Mouse (Mus musculus) lung, embryonic 14.5 days (tissue): ENCODE measurements at regions not wholly inside any gene's neighbourhood (a gene's known extent, or its start where the extent isn't known, plus 50 kb on each side); places are given as distances from the start of the nearest gene placed in this dataset.

Experiments used
- ATAC-seq: fragments of 200-750 bp; cut with Nextera tagmentation; 2 replicates; pipeline ENCODE4 v1.8.0; 2017; ENCODE audit warnings: mild to moderate bottlenecking, moderate TSS enrichment, moderate library complexity; ENCODE audit not compliant: insufficient read depth
- DNase-seq: peaks from one replicate; pipeline ENCODE4 v3.0.0-alpha.2; 2015
- H3K27ac ChIP-seq: fragments of 300-500 bp; sonication (generic); 2 replicates; pipeline ENCODE4 v1.5.1; 2014; ENCODE audit warnings: low read depth, mild to moderate bottlenecking, moderate library complexity
- H3K27me3 ChIP-seq: fragments of 300-500 bp; sonication (generic); 2 replicates; pipeline ENCODE4 v1.6.1; 2014; ENCODE audit warnings: low read length, control low read depth; ENCODE audit not compliant: insufficient read depth
- H3K36me3 ChIP-seq: fragments of 300-500 bp; sonication (generic); 2 replicates; pipeline ENCODE4 v1.6.1; 2014; ENCODE audit warnings: control low read depth; ENCODE audit not compliant: insufficient read depth
- H3K4me1 ChIP-seq: fragments of 300-500 bp; sonication (generic); 2 replicates; pipeline ENCODE4 v1.6.1; 2014; ENCODE audit warnings: antibody characterized with exemption, control low read depth; ENCODE audit not compliant: insufficient read depth
- H3K4me2 ChIP-seq: fragments of 300-500 bp; sonication (generic); 2 replicates; pipeline ENCODE4 v1.6.1; 2014; ENCODE audit warnings: mild to moderate bottlenecking
- H3K4me3 ChIP-seq: fragments of 300-500 bp; sonication (generic); 2 replicates; pipeline ENCODE4 v1.5.1; 2014; ENCODE audit warnings: low read depth, low read length
- H3K9ac ChIP-seq: fragments of 300-500 bp; sonication (generic); 2 replicates; pipeline ENCODE4 v1.6.1; 2014
- H3K9me3 ChIP-seq: fragments of 300-500 bp; sonication (generic); 2 replicates; pipeline ENCODE4 v1.6.1; 2016; ENCODE audit warnings: low read depth, low read length, control low read depth
- CTCF ChIP-seq: IDR thresholded peaks from 2 replicates; pipeline ENCODE4 v1.5.1; 2016; ENCODE audit warnings: antibody characterized with exemption, low read depth
- WGBS: fragments of 180-500 bp; shearing (Covaris S2); extraction: QIAGEN DNeasy Blood & Tissue Kit; methylation state at CpG from one replicate; pipeline ENCODE4 v1.1.7; 2014; 5-methylcytosine and 5-hydroxymethylcytosine counted together

- H3K4me3 ChIP-seq, result no peak overlapping the region
- no peak for TF ChIP-seq CTCF
- ATAC-seq (no peak), DNase-seq (peak; percentile 1)
- no peak overlapping the region for H3K9ac ChIP-seq
- no peaks in the 10 kb centered on the region for H3K4me1 ChIP-seq
- 54% methylated on average over 4 of the region's 4 CpGs for WGBS
- H3K27ac ChIP-seq, result no peak overlapping the region
- no peaks in the 10 kb centered on the region for H3K36me3 ChIP-seq
- H3K9me3 ChIP-seq, result no peaks in the 10 kb centered on the region
- no peak overlapping the region for H3K4me2 ChIP-seq
- no peaks in the 10 kb centered on the region for H3K27me3 ChIP-seq
Measured at GRCm38 (mm10) chr1:44957125-44957524, 354.2 kb upstream of the Col3a1 start.

DNA sequence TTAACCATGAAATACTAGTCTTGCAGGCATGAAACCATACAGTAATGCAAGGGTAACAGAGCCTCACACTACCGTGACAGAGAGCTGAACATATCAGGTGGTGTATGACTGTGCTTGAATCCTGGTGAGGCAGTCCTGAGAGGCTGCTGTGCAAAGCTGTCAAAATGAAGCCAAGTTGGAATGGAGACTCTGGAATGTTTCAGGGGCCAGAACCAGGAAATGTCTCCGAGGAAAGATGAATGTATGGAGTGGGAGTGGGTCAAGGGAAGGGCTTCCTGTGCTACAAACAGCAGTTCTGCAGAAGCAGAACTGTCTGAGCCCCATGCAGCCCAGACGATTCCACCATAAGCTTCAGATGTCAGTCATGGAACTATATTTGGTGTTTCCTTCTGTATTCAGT lies 324.2 kb upstream of the Col3a1 start:
- no peaks in the 10 kb centered on the region for H3K4me1 ChIP-seq
- H3K36me3 ChIP-seq, result no peaks in the 10 kb centered on the region
- ATAC-seq, result peak; percentile 49; the same call in 1 of the 2 replicates
- no peak overlapping the region for H3K4me2 ChIP-seq
- no peak overlapping the region for H3K4me3 ChIP-seq
- no peaks in the 10 kb centered on the region for H3K9me3 ChIP-seq
- no peak for TF ChIP-seq CTCF
- H3K27ac ChIP-seq, result 0 out of 2 replicates have a peak overlapping the region, but pooled peaks have one; percentile 10
- peak; percentile 49 for DNase-seq
- 33% methylated on average over 3 of the region's 3 CpGs for WGBS
- H3K9ac ChIP-seq, result no peak overlapping the region
- H3K27me3 ChIP-seq, result no peaks in the 10 kb centered on the region

- TF ChIP-seq CTCF, result no peak
- H3K27me3 ChIP-seq, result no peaks in the 10 kb centered on the region
- H3K4me3 ChIP-seq, result no peak overlapping the region
- peak overlapping the region; percentile 63; the same call in 1 of the 2 replicates for H3K27ac ChIP-seq
- H3K9me3 ChIP-seq, result no peaks in the 10 kb centered on the region; the same call in 1 of the 2 replicates
- ATAC-seq (no peak), DNase-seq (peak; percentile 30)
- H3K9ac ChIP-seq, result no peak overlapping the region
- H3K36me3 ChIP-seq, result no peaks in the 10 kb centered on the region
- H3K4me2 ChIP-seq, result no peak overlapping the region
- H3K4me1 ChIP-seq, result peaks cover 2% of the 10 kb centered on the region; the same call in 1 of the 2 replicates
Measured at GRCm38 (mm10) chr1:45020516-45020915, 290.8 kb upstream of the Col3a1 start.

GRCm38 (mm10) chr1:45021234-45021633 lies 290.1 kb upstream of the Col3a1 start:
- Histone ChIP-seq H3K27ac (peak overlapping the region; percentile 55; the same call in 1 of the 2 replicates), H3K27me3 (no peaks in the 10 kb centered on the region), H3K4me1 (peaks cover 2% of the 10 kb centered on the region; the same call in 1 of the 2 replicates), H3K4me3 (no peak overlapping the region), H3K9me3 (no peaks in the 10 kb centered on the region; the same call in 1 of the 2 replicates), H3K36me3 (no peaks in the 10 kb centered on the region), H3K9ac (no peak overlapping the region), H3K4me2 (no peak overlapping the region)
- DNase-seq (no peak), ATAC-seq (no peak)
- TF ChIP-seq CTCF, result no peak
- 45% methylated on average over 2 of the region's 2 CpGs for WGBS

DNA sequence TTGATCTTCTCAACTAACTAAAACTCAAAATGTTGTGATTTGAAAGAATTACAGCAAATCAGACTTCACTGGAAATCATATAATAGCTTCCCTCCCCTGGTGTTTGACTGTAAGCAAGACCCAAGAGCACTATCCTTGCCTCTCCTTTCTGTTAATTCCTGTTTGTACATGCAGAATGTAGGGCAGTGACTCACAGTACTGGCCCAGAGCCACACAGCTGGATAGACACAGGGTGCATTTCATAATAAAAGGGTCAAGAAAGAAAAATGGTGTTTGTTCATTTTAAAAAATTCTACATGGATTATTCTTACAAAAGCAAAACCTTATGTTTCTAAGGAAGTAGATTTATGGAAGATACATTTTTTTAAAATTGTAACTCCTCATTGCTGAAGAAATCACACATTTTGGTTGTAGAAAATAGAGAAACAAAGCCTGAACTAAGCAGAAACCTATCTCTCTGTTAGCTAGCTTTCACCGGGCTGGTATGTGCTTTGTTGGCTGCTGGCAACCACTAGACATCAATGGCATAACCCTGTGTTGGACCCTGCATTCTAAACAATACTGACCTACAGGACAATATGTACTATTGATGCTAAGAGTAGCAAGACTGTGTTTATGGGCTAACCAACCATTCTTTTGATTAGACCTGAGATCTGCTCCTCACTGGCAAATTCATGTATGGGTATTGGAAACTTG lies 289.0 kb upstream of the Col3a1 start:
- no peak overlapping the region for H3K4me3 ChIP-seq
- no peak for TF ChIP-seq CTCF
- no peaks in the 10 kb centered on the region for H3K36me3 ChIP-seq
- H3K4me2 ChIP-seq, result no peak overlapping the region
- H3K27me3 ChIP-seq, result no peaks in the 10 kb centered on the region
- H3K4me1 ChIP-seq, result peaks cover 2% of the 10 kb centered on the region; the same call in 1 of the 2 replicates
- peak; percentile 90; the same call in 1 of the 2 replicates for ATAC-seq
- WGBS, result 53% methylated on average over 1 of the region's 1 CpGs
- peak; percentile 87 for DNase-seq
- H3K9me3 ChIP-seq, result no peaks in the 10 kb centered on the region; the same call in 1 of the 2 replicates
- peak overlapping the region; percentile 65; the same call in 1 of the 2 replicates for H3K27ac ChIP-seq
- H3K9ac ChIP-seq, result no peak overlapping the region

DNA sequence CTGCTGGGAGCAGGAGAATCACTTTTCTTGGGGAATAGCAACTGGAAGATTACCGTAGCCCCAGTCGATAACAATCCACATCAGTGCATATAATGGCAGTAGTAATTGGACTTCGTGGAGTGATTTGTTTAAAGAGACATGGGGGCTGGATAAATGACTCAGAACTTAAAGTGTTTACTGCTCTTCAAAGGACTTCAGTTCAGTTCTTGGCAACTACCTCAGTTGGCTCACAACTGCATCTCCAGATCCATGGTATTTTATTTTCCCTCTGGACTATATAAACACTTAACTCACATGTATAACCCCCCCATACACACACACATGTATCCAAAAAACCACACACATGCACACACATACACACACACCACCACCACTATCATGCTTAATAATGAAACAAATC lies 288.0 kb upstream of the Col3a1 start:
- no peaks in the 10 kb centered on the region for H3K27me3 ChIP-seq
- H3K4me2 ChIP-seq, result no peak overlapping the region
- peaks cover 2% of the 10 kb centered on the region; the same call in 1 of the 2 replicates for H3K4me1 ChIP-seq
- no peak overlapping the region for H3K27ac ChIP-seq
- 0 out of 2 replicates have a peak, but pooled peaks have one; percentile 31 for ATAC-seq
- H3K4me3 ChIP-seq, result no peak overlapping the region
- DNase-seq, result peak; percentile 48
- H3K36me3 ChIP-seq, result no peaks in the 10 kb centered on the region
- H3K9me3 ChIP-seq, result no peaks in the 10 kb centered on the region; the same call in 1 of the 2 replicates
- H3K9ac ChIP-seq, result no peak overlapping the region
- TF ChIP-seq CTCF, result no peak
- WGBS, result 42% methylated on average over 3 of the region's 3 CpGs

DNA sequence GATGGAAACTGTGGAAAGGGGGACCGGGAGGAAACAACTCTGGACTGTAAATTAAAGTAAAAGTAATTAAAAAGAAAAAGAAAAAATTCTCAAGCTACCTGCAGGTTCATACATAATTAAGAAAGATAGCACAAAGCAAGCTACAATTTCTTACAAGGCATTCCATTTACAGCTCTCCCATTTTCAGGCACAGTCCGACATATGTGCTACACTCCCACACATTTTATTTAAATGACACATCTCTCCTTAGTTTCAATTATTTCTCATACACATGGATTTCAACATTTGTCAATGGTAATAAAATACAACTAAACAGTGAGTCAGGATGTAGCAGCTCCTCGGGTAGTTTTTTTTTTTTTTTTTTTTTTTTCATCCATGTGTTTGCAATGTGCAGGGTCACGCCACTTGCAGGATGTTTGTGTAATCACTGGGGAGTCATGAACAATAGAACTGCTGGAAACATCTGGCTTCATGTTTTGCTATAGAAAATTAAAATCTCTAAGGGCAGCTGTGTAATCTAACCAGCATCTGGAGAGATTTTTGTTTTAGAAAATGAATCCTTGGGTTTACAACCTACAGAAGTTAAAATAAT lies 279.8 kb upstream of the Col3a1 start:
- no peak overlapping the region for H3K4me3 ChIP-seq
- H3K4me2 ChIP-seq, result no peak overlapping the region
- H3K36me3 ChIP-seq, result no peaks in the 10 kb centered on the region
- ATAC-seq (peak; percentile 78; the same call in 1 of the 2 replicates), DNase-seq (peak; percentile 62)
- 43% methylated on average over 4 of the region's 4 CpGs for whole genome bisulfite sequencing
- no peak for TF ChIP-seq CTCF
- no peaks in the 10 kb centered on the region for H3K27me3 ChIP-seq
- H3K9me3 ChIP-seq, result no peaks in the 10 kb centered on the region
- H3K27ac ChIP-seq, result no peak overlapping the region
- no peaks in the 10 kb centered on the region for H3K4me1 ChIP-seq
- H3K9ac ChIP-seq, result no peak overlapping the region
